Mouse (Mus musculus) cerebellum, adult 18-20 months (tissue): ENCODE data around the gene Lrpap1.

Experiments used
- DNase-seq, 2 experiments: peaks; one replicate each; pipeline ENCODE4 v3.0.0; 2021

The Lrpap1 gene

GRCm38 (mm10) chr5:35118418-35118817 lies 12.9 kb upstream of the Lrpap1 start:
- peak; percentile 63 to 64 for DNase-seq

DNA sequence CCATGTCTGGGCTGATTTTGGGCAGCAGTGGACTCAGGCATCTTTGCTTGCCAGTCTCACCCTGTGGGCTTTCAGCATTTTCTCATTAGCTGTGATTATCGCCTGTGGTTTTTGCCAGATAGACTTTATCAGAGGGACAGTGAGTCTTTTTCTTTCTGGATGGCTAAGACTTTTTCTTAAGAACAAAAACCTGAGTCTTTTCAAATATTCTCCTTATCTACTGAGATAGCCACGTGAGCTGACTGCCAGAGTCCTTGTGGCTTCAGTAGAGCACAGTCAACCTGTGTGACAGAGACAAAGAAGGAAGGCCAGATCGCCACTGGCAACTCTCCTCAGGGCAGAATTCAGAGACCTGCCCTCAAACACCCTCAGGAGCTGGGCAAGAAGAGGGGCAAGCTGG lies 12.1 kb upstream of the Lrpap1 start:
- no peak for DNase-seq

GRCm38 (mm10) chr5:35116002-35116401 lies 10.4 kb upstream of the Lrpap1 start:
- DNase-seq, result no peak

DNA sequence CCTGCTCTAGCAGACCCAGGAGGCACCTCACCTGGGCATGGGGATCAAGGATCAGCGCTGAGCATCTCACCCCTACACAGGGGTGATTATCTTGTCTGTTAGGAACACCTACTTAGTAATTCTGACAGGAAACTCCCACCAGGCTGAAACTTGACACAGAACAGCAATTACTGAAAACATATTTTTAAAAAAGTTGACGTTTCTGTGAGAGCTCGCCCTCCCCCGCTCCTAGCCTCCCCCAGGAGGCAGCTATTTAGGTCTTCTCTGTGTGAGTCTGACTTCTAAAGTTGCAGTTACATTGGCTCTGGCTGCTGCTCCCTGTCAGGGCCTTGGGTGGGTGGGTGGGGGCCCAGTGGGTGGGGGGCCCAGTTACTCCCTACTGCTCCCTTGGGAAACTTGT lies 6.9 kb upstream of the Lrpap1 start:
- DNase-seq, result no peak

- peak in 1 of 2 experiments; percentile 68 for DNase-seq
These were observed 344 bp upstream of the Lrpap1 start for GRCm38 (mm10) chr5:35105922-35106298.

- DNase-seq, result no peak
These were observed 1.2 kb downstream of the Lrpap1 start for GRCm38 (mm10) chr5:35104183-35104959.

- DNase-seq, result no peak
These were observed 2.0 kb downstream of the Lrpap1 start for GRCm38 (mm10) chr5:35103528-35103927.

- no peak for DNase-seq
These were observed 2.5 kb downstream of the Lrpap1 start for GRCm38 (mm10) chr5:35103086-35103485.

GRCm38 (mm10) chr5:35091636-35092035 lies 13.9 kb downstream of the Lrpap1 start:
- no peak for DNase-seq

DNA sequence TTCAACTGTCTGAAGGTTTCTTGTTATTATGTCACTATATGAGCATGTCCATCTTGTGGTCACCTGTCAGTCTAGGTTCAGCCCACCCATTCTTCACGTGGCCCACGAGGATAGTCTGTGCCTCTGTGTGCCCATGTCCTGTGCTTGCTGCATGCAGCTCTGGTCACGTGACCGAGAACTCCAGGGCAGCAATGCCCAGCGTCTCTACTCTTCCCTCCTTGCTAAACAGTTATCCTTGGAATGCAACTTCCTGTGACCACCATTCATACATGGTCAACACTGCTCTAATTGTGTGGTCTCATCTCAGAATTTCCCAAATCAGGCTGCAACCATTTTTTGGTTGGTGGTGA lies 16.0 kb downstream of the Lrpap1 start:
- no peak for DNase-seq

- DNase-seq, result peak; percentile 68 to 69
These were observed 16.6 kb downstream of the Lrpap1 start for GRCm38 (mm10) chr5:35088785-35089613.

- no peak for DNase-seq
These were observed 20.7 kb downstream of the Lrpap1 start for GRCm38 (mm10) chr5:35084913-35085312.

- DNase-seq, result peak in 1 of 2 experiments; percentile 34
These were observed 26.5 kb downstream of the Lrpap1 start for GRCm38 (mm10) chr5:35079101-35079500.

- no peak for DNase-seq
These were observed 29.2 kb downstream of the Lrpap1 start for GRCm38 (mm10) chr5:35076369-35076768.

DNA sequence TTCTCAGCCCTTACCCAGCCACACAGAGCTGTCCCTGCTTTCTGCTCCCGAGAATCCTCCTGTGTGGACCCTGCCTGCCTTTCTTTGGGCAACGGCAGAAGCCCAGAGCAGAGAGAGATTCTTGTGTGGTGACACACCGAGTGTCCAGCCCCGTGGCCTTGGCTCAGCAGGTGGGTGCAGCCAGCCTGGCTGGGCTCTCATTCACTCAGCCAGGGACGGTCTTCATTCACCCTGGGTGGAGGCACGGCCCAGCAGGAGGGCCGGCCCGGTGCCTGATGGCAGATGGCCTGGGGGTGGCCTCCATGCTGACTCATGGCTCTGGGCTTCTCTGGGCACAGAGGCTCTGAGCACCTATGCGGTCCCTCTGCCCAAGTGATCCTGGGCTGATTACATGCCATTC lies 31.6 kb downstream of the Lrpap1 start:
- DNase-seq, result peak; percentile 60 to 67

GRCm38 (mm10) chr5:35073235-35073634 lies 32.3 kb downstream of the Lrpap1 start:
- DNase-seq, result no peak

GRCm38 (mm10) chr5:35071855-35072254 lies 33.7 kb downstream of the Lrpap1 start:
- DNase-seq, result no peak

DNA sequence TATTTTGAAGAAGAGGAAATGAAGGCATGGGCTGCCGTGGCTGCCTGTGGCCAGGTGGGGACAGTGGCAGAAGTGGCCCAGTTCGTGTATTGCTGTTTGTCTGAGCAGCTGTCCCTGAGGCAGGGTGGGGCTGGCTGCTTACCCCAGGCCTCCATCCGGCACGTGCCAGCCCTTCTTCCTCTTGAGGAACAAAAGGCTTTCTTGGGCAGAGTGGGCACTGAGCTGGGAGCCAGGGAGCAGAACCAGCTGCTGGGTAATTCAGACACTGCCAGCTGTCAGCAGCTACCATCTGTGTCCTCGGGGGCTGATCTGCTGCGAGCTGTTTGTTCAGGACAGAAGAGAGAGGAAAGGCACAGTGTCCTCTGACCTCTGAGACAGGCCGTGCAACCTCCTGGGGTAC lies 34.6 kb downstream of the Lrpap1 start:
- DNase-seq, result no peak

GRCm38 (mm10) chr5:35070314-35070713 lies 35.3 kb downstream of the Lrpap1 start:
- no peak for DNase-seq

DNA sequence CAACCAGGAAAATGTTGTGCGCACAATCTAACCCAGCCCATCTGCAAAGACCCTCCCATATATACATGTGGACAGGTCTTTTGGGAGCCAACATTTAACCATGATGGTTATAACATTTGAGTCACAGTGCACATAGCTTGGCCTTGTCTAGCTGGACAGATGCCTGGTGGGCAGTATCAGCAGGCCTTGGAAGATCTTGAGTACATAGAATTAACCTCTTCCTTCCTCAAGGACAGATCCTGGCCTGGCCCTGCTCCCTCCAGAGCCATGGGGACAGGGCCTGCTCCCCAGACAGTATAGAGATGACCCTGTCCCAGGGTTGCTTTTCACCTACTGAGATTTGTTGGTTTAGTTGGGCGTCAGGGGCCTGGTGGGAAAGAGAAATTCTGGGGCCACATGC lies 35.7 kb downstream of the Lrpap1 start:
- DNase-seq, result no peak

DNA sequence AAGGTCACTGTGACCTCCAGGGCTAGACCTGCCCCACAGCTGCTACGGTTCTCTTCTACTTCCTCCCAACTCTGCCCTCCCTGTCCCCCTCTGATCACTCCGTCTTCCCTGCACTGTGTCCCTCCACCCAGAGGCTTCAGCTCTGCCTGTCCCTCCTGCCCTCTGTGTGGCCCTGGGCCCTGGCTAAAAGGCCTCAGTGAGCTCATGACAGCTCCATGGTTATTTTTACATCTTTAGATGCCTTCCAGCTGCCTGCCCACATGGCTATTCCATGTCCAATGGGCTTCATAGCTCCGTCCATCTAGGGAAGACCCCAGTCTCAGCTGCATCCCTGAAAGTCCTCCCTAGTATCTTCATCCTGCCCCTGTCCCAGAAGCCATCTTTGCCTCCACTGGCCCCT lies 45.5 kb downstream of the Lrpap1 start:
- DNase-seq, result no peak

DNA sequence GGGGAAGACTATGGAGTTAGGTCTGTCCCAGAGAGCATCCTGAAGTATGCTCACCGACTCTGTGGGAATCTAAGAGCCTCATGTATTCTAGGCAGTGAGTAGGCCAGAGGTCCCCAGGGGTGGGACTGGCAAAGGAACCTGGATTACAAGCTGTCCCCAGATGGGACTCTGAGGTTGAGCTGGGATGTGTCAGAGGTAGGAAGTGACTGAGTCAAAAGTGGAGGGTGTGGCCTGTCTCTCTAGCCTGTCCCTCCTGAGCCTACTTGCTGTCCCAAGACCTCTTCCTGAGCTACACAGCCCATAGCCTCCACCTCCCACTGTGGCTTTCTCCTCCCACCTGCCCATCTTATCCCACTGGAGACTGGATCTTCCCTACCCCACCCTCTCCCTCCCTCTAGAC lies 47.4 kb downstream of the Lrpap1 start:
- DNase-seq, result no peak

DNA sequence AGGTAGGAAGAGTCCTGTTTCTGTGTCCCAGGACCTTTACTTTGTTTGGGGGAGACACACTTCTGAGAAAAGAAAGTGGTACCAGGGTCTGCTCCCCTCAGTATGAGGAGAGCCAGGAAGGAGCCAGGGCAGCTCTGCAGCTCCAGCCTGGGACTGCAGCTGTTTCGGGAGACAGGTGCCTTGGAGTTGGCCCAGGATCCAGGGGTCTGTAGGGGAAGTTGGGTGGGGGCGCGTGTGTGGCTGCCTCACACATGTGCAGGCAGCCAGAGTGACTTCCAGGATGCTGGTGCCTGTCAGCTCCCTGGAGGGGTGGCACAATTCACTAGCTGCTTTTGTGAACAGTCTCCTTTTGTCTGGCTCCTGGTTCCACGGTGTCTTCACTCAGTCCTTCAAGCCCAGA lies 48.0 kb downstream of the Lrpap1 start:
- no peak for DNase-seq
